Mouse (Mus musculus) bone marrow, adult 2 months (tissue): ENCODE data around the gene Sp7. TPM values are rescaled to one million over a fixed set of nuclear protein-coding genes. Genes with fewer than 3 reads are reported as not detected.
A peak's percentile ranks its signal among the peaks of the same experiment; 100 is the strongest.

Experiments
- H3K27ac ChIP-seq: fragments of 200-500 bp; 2 replicates; pipeline ENCODE4 v1.5.1; 2012; ENCODE audit warnings: low read depth, mild to moderate bottlenecking, control low read depth, inconsistent platforms, low read length; ENCODE audit not compliant: control insufficient read depth, poor library complexity, insufficient read depth
- H3K4me1 ChIP-seq: fragments of 200-500 bp; 2 replicates; pipeline ENCODE4 v1.6.1; 2011; ENCODE audit warnings: low read length; ENCODE audit not compliant: control insufficient read depth, insufficient read depth
- H3K4me3 ChIP-seq: fragments of 200-500 bp; replicated peaks from 2 replicates; pipeline ENCODE3; 2011; ENCODE audit warnings: mild to moderate bottlenecking, low read depth, low read length, control low read depth; ENCODE audit not compliant: control insufficient read depth
- CTCF ChIP-seq: fragments of 200-500 bp; IDR thresholded peaks from 2 replicates; pipeline ENCODE4 v1.5.1; 2011; ENCODE audit warnings: low read length, control low read depth; ENCODE audit not compliant: control insufficient read depth, insufficient read depth
- POLR2A ChIP-seq: fragments of 200-500 bp; IDR thresholded peaks from 2 replicates; pipeline ENCODE4 v1.6.1; 2011; ENCODE audit warnings: low read depth, mild to moderate bottlenecking, control low read depth, low read length, borderline replicate concordance; ENCODE audit not compliant: control insufficient read depth
- WGBS: fragments of 180-500 bp; shearing (Covaris S2); methylation state at CpG from one replicate; pipeline ENCODE4 v1.1.7; 2018; 5-methylcytosine and 5-hydroxymethylcytosine counted together
- polyA plus RNA-seq: library from polyadenylated mRNA; stranded (reverse); fragments of >200 nt; gene quantifications from 2 replicates; pipeline ENCODE4 v1.2.4, GENCODE M21; 2011; ENCODE audit warnings: low replicate concordance; ENCODE audit not compliant: missing spikeins, insufficient read depth, insufficient read length

The Sp7 gene
- polyA plus RNA-seq, 1 experiment = 3.2 TPM

- TF ChIP-seq CTCF (no peak), POLR2A (no peak)
- Histone ChIP-seq H3K4me3 (no peak overlapping the region), H3K4me1 (peaks cover 2% of the 10 kb centered on the region; the same call in 1 of the 2 replicates), H3K27ac (no peak overlapping the region)
- WGBS = 38% methylated on average over 3 of the region's 3 CpGs
Observed at GRCm38 (mm10) chr15:102395061-102395460, 28.1 kb upstream of the Sp7 start.

GRCm38 (mm10) chr15:102393584-102394014, 26.6 kb upstream of the Sp7 start:
- Histone ChIP-seq H3K27ac (no peak overlapping the region), H3K4me1 (peaks cover 2% of the 10 kb centered on the region; the same call in 1 of the 2 replicates), H3K4me3 (no peak overlapping the region)
- TF ChIP-seq POLR2A (no peak), CTCF (no peak)

GRCm38 (mm10) chr15:102392520-102392919, 25.5 kb upstream of the Sp7 start:
- peaks cover 2% of the 10 kb centered on the region; the same call in 1 of the 2 replicates for H3K4me1 ChIP-seq
- WGBS = 51% methylated on average over 2 of the region's 2 CpGs

GRCm38 (mm10) chr15:102388942-102389341, 22.0 kb upstream of the Sp7 start:
- 60% methylated on average over 3 of the region's 3 CpGs for WGBS
- Histone ChIP-seq H3K4me1 (no peaks in the 10 kb centered on the region; the same call in 1 of the 2 replicates), H3K27ac (no peak overlapping the region), H3K4me3 (no peak overlapping the region)
- TF ChIP-seq CTCF (no peak), POLR2A (no peak)

More at GRCm38 (mm10) chr15:102392520-102392919, 25.5 kb upstream of the Sp7 start:
- TF ChIP-seq CTCF (no peak), POLR2A (no peak)
- H3K27ac ChIP-seq = no peak overlapping the region
- H3K4me3 ChIP-seq = no peak overlapping the region

GRCm38 (mm10) chr15:102386640-102387039, 19.7 kb upstream of the Sp7 start:
- TF ChIP-seq POLR2A = no peak
- no peak for TF ChIP-seq CTCF
- 33% methylated on average over 9 of the region's 9 CpGs for WGBS
- no peak overlapping the region for H3K27ac ChIP-seq
- H3K4me3 ChIP-seq = no peak overlapping the region
- no peaks in the 10 kb centered on the region; the same call in 1 of the 2 replicates for H3K4me1 ChIP-seq

- no peaks in the 10 kb centered on the region; the same call in 1 of the 2 replicates for H3K4me1 ChIP-seq
- TF ChIP-seq CTCF (no peak), POLR2A (no peak)
- H3K4me3 ChIP-seq = no peak overlapping the region
- no peak overlapping the region for H3K27ac ChIP-seq
- 56% methylated on average over 6 of the region's 6 CpGs for WGBS
Observed at GRCm38 (mm10) chr15:102383671-102384070, 16.7 kb upstream of the Sp7 start.

- Histone ChIP-seq H3K4me3 (no peak overlapping the region), H3K27ac (no peak overlapping the region), H3K4me1 (peaks cover 2% of the 10 kb centered on the region; the same call in 1 of the 2 replicates)
- WGBS = 2% methylated on average over 7 of the region's 7 CpGs
- TF ChIP-seq POLR2A (no peak), CTCF (peak; percentile 98)
Observed at GRCm38 (mm10) chr15:102381575-102381974, 14.6 kb upstream of the Sp7 start.

- Histone ChIP-seq H3K4me1 (peaks cover 3% of the 10 kb centered on the region; the same call in 1 of the 2 replicates), H3K27ac (no peak overlapping the region), H3K4me3 (no peak overlapping the region)
- TF ChIP-seq CTCF = no peak
- TF ChIP-seq POLR2A = no peak
- WGBS = 2% methylated on average over 10 of the region's 10 CpGs
Observed at GRCm38 (mm10) chr15:102377810-102378262, 10.9 kb upstream of the Sp7 start.

- peak overlapping the region; percentile 13; the same call in 1 of the 2 replicates for H3K27ac ChIP-seq
- peaks cover 3% of the 10 kb centered on the region; the same call in 1 of the 2 replicates for H3K4me1 ChIP-seq
- H3K4me3 ChIP-seq = peak overlapping the region; percentile 42
- 0% methylated on average over 7 of the region's 7 CpGs for whole genome bisulfite sequencing
- TF ChIP-seq CTCF = peak; percentile 88
- TF ChIP-seq POLR2A = no peak
Observed at GRCm38 (mm10) chr15:102377163-102377543, 10.2 kb upstream of the Sp7 start.
